Mouse (Mus musculus): ENCODE results near the gene 1700017D01Rik. TPM values are rescaled to one million over a fixed set of nuclear protein-coding genes. Genes with fewer than 3 reads are reported as not detected.

The 1700017D01Rik gene
- polyA plus RNA-seq, 1 experiment = not detected

DNA sequence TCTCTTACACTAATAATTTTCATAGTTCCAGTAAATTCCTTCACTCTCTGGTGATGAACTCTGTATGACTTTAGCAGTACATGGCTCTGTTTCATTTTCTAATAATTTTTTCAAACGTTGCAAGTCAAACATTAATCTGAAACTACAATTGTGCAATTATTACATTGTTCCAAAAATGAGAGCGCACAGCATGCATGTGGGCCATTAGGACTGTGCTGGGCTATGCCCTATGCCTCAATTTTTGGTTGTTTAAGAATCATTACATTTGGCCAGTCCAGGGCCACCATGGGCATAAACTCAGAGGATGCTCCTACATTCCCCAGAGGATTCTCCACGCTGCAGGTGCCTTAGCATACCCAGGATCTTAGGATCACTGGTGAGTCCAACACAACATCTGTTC lies 77.4 kb downstream of the 1700017D01Rik start:
- no peak overlapping the region for H3ac ChIP-seq (ENCODE audit: control insufficient read depth, insufficient read length, low read depth)
- no peaks in the 10 kb centered on the region for H3K36me3 ChIP-seq (ENCODE audit: control insufficient read depth, insufficient read depth)
- H3K4me3 ChIP-seq (ENCODE audit: insufficient read depth, poor library complexity, severe bottlenecking) = no peak overlapping the region
- H3K79me3 ChIP-seq (ENCODE audit: low read depth) = no peaks in the 10 kb centered on the region
- TF ChIP-seq MAX (IDR thresholded peaks at IDR 0.05) (no peak), FOSL1 (IDR thresholded peaks at IDR 0.05; ENCODE audit: insufficient read depth, low read length, poor library complexity, severe bottlenecking) (no peak), MYOG (IDR thresholded peaks at IDR 0.05; ENCODE audit: control insufficient read depth, extremely low read depth, insufficient read length) (no peak), CTCF (IDR thresholded peaks at IDR 0.05; ENCODE audit: control insufficient read depth, insufficient read depth, insufficient read length) (no peak), CEBPB (IDR thresholded peaks at IDR 0.05; ENCODE audit: low read depth) (no peak), MYOD1 (IDR thresholded peaks at IDR 0.05; ENCODE audit: control insufficient read depth, insufficient read length, low read depth) (no peak), USF1 (IDR thresholded peaks at IDR 0.05; ENCODE audit: low read depth) (no peak)
- H3K27me3 ChIP-seq (ENCODE audit: control insufficient read depth, insufficient read depth, insufficient read length) = no peaks in the 10 kb centered on the region
- no peaks in the 10 kb centered on the region for H3K79me2 ChIP-seq (ENCODE audit: control insufficient read depth, insufficient read depth)

DNA sequence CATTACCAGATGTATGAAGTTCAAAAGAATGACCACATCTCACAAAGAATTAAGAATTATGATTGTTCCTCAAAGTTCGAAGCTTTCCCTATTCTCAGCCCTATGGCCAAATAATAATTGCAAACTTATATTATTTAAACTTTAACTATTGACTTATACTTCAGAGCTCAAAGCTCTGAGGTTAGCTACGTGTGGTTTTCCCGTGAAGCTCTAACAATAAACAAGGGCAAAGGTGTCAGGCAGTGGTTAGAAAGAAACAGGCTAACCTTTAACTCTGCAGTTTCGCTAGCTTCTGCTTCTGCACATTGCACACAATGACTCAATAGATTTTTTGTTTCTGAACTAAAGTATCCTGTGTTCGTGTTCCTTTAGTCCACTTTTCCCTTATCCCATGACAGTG lies 77.8 kb downstream of the 1700017D01Rik start:
- H3ac ChIP-seq (ENCODE audit: control insufficient read depth, insufficient read length, low read depth) = no peak overlapping the region
- no peaks in the 10 kb centered on the region for H3K79me2 ChIP-seq (ENCODE audit: control insufficient read depth, insufficient read depth)
- no peak overlapping the region for H3K4me3 ChIP-seq (ENCODE audit: insufficient read depth, poor library complexity, severe bottlenecking)
- H3K36me3 ChIP-seq (ENCODE audit: control insufficient read depth, insufficient read depth) = no peaks in the 10 kb centered on the region
- H3K27me3 ChIP-seq (ENCODE audit: control insufficient read depth, insufficient read depth, insufficient read length) = no peaks in the 10 kb centered on the region
- no peaks in the 10 kb centered on the region for H3K79me3 ChIP-seq (ENCODE audit: low read depth)
- TF ChIP-seq USF1 (IDR thresholded peaks at IDR 0.05; ENCODE audit: low read depth) (no peak), FOSL1 (IDR thresholded peaks at IDR 0.05; ENCODE audit: insufficient read depth, low read length, poor library complexity, severe bottlenecking) (no peak), CTCF (IDR thresholded peaks at IDR 0.05; ENCODE audit: control insufficient read depth, insufficient read depth, insufficient read length) (no peak), MAX (IDR thresholded peaks at IDR 0.05) (no peak), CEBPB (IDR thresholded peaks at IDR 0.05; ENCODE audit: low read depth) (no peak), MYOD1 (IDR thresholded peaks at IDR 0.05; ENCODE audit: control insufficient read depth, insufficient read length, low read depth) (no peak), MYOG (IDR thresholded peaks at IDR 0.05; ENCODE audit: control insufficient read depth, extremely low read depth, insufficient read length) (no peak)

GRCm38 (mm10) chr19:11050286-11050685 lies 80.4 kb downstream of the 1700017D01Rik start:
- no peak overlapping the region for H3ac ChIP-seq (ENCODE audit: control insufficient read depth, insufficient read length, low read depth)
- H3K79me2 ChIP-seq (ENCODE audit: control insufficient read depth, insufficient read depth) = no peaks in the 10 kb centered on the region
- no peaks in the 10 kb centered on the region for H3K27me3 ChIP-seq (ENCODE audit: control insufficient read depth, insufficient read depth, insufficient read length)
- no peak for TF ChIP-seq USF1 (IDR thresholded peaks at IDR 0.05; ENCODE audit: low read depth)
- no peak for TF ChIP-seq CEBPB (IDR thresholded peaks at IDR 0.05; ENCODE audit: low read depth)
- no peak for TF ChIP-seq MYOD1 (IDR thresholded peaks at IDR 0.05; ENCODE audit: control insufficient read depth, insufficient read length, low read depth)
- TF ChIP-seq FOSL1 (IDR thresholded peaks at IDR 0.05; ENCODE audit: insufficient read depth, low read length, poor library complexity, severe bottlenecking) = no peak
- TF ChIP-seq MYOG (IDR thresholded peaks at IDR 0.05; ENCODE audit: control insufficient read depth, extremely low read depth, insufficient read length) = no peak
- TF ChIP-seq MAX (IDR thresholded peaks at IDR 0.05) = no peak
- no peak for TF ChIP-seq CTCF (IDR thresholded peaks at IDR 0.05; ENCODE audit: control insufficient read depth, insufficient read depth, insufficient read length)
- H3K4me3 ChIP-seq (ENCODE audit: insufficient read depth, poor library complexity, severe bottlenecking) = no peak overlapping the region
- H3K36me3 ChIP-seq (ENCODE audit: control insufficient read depth, insufficient read depth) = no peaks in the 10 kb centered on the region
- H3K79me3 ChIP-seq (ENCODE audit: low read depth) = no peaks in the 10 kb centered on the region

DNA sequence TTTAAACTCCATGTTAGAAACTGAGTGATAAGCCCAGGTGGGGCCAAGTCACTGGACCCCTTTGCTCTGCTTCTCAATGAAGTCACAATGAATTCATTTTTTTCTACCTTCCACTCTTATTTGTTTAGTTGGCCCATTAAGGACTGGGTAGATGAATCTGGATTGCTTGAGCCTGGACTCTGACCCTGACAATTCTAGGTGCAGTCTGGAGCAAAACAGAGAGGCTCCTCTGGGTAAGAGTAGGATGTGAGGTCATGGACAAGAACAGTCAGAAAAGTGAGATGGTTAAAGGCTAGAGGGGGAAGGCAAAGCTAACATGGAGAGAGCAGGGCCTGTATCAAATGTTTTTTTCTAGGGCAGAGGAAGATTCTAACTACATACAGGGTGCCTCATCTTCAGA lies 81.2 kb downstream of the 1700017D01Rik start:
- Histone ChIP-seq H3K79me2 (ENCODE audit: control insufficient read depth, insufficient read depth) (no peaks in the 10 kb centered on the region), H3ac (ENCODE audit: control insufficient read depth, insufficient read length, low read depth) (no peak overlapping the region), H3K36me3 (ENCODE audit: control insufficient read depth, insufficient read depth) (no peaks in the 10 kb centered on the region), H3K79me3 (ENCODE audit: low read depth) (no peaks in the 10 kb centered on the region), H3K27me3 (ENCODE audit: control insufficient read depth, insufficient read depth, insufficient read length) (no peaks in the 10 kb centered on the region), H3K4me3 (ENCODE audit: insufficient read depth, poor library complexity, severe bottlenecking) (no peak overlapping the region)
- TF ChIP-seq CTCF (IDR thresholded peaks at IDR 0.05; ENCODE audit: control insufficient read depth, insufficient read depth, insufficient read length) (no peak), MYOG (IDR thresholded peaks at IDR 0.05; ENCODE audit: control insufficient read depth, extremely low read depth, insufficient read length) (no peak), MAX (IDR thresholded peaks at IDR 0.05) (no peak), USF1 (IDR thresholded peaks at IDR 0.05; ENCODE audit: low read depth) (no peak), CEBPB (IDR thresholded peaks at IDR 0.05; ENCODE audit: low read depth) (no peak)

DNA sequence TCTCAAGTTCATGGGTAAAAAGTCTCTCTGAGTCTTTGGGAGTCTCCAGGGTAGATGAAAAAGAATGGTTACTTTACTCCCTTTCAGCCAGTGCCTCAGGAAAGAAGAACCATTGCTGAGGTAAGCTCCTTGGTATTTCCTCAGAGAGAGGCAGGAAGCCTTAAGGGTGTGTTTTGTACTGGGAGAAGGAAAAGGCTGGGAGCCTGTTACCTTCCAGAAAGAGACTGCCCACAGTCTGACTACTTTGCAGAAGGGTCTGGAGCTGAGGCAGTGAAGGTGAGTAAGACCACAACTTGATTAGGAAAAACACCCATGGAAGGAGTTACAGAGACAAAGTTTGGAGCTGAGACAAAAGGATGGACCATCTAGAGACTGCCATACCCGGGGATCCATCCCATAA lies 82.2 kb downstream of the 1700017D01Rik start:
- Histone ChIP-seq H3K27me3 (ENCODE audit: control insufficient read depth, insufficient read depth, insufficient read length) (no peaks in the 10 kb centered on the region), H3ac (ENCODE audit: control insufficient read depth, insufficient read length, low read depth) (no peak overlapping the region), H3K36me3 (ENCODE audit: control insufficient read depth, insufficient read depth) (no peaks in the 10 kb centered on the region), H3K4me3 (ENCODE audit: insufficient read depth, poor library complexity, severe bottlenecking) (no peak overlapping the region), H3K79me3 (ENCODE audit: low read depth) (no peaks in the 10 kb centered on the region), H3K79me2 (ENCODE audit: control insufficient read depth, insufficient read depth) (no peaks in the 10 kb centered on the region)
- TF ChIP-seq CTCF (IDR thresholded peaks at IDR 0.05; ENCODE audit: control insufficient read depth, insufficient read depth, insufficient read length) (no peak), FOSL1 (IDR thresholded peaks at IDR 0.05; ENCODE audit: insufficient read depth, low read length, poor library complexity, severe bottlenecking) (no peak), MAX (IDR thresholded peaks at IDR 0.05) (no peak), CEBPB (IDR thresholded peaks at IDR 0.05; ENCODE audit: low read depth) (no peak), MYOG (IDR thresholded peaks at IDR 0.05; ENCODE audit: control insufficient read depth, extremely low read depth, insufficient read length) (no peak), USF1 (IDR thresholded peaks at IDR 0.05; ENCODE audit: low read depth) (no peak), MYOD1 (IDR thresholded peaks at IDR 0.05; ENCODE audit: control insufficient read depth, insufficient read length, low read depth) (no peak)

- Histone ChIP-seq H3K36me3 (ENCODE audit: control insufficient read depth, insufficient read depth) (no peaks in the 10 kb centered on the region), H3K79me3 (ENCODE audit: low read depth) (no peaks in the 10 kb centered on the region), H3K27me3 (ENCODE audit: control insufficient read depth, insufficient read depth, insufficient read length) (no peaks in the 10 kb centered on the region), H3K4me3 (ENCODE audit: insufficient read depth, poor library complexity, severe bottlenecking) (no peak overlapping the region), H3K79me2 (ENCODE audit: control insufficient read depth, insufficient read depth) (no peaks in the 10 kb centered on the region), H3ac (ENCODE audit: control insufficient read depth, insufficient read length, low read depth) (no peak overlapping the region)
- TF ChIP-seq USF1 (IDR thresholded peaks at IDR 0.05; ENCODE audit: low read depth) (no peak), MYOG (IDR thresholded peaks at IDR 0.05; ENCODE audit: control insufficient read depth, extremely low read depth, insufficient read length) (no peak), MYOD1 (IDR thresholded peaks at IDR 0.05; ENCODE audit: control insufficient read depth, insufficient read length, low read depth) (no peak), CEBPB (IDR thresholded peaks at IDR 0.05; ENCODE audit: low read depth) (no peak), CTCF (IDR thresholded peaks at IDR 0.05; ENCODE audit: control insufficient read depth, insufficient read depth, insufficient read length) (no peak), MAX (IDR thresholded peaks at IDR 0.05) (no peak), FOSL1 (IDR thresholded peaks at IDR 0.05; ENCODE audit: insufficient read depth, low read length, poor library complexity, severe bottlenecking) (no peak)
Measured at GRCm38 (mm10) chr19:11048009-11048408, 82.7 kb downstream of the 1700017D01Rik start.
